Mouse (Mus musculus) spleen, adult 12 weeks (tissue): ENCODE measurements around the gene Cfap20.

ENCODE experiments used
- DNase-seq: peaks from one replicate; pipeline ENCODE4 v3.0.0; 2022; ENCODE audit warnings: low spot score

The Cfap20 gene

DNA sequence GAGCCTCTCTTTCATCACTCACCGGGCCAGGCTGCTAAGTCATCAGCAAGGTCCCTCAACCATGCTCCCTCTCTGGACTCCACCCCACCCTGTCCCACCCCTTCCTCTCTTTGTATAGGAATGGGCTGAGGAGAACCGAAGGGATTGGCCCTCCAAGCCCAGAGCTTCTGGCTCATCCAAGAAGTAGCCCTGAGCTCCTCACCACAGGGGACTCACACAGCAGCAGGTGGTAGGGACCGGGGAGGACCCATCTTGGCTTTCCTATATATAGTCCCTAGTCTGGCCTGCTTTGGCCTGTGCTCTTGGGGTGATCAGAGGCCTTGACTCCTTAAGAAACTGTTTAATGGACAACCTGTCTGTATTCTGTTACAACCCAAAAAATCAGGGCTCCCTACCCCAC is 60.2 kb downstream of the Cfap20 start:
- no peak for DNase-seq

DNA sequence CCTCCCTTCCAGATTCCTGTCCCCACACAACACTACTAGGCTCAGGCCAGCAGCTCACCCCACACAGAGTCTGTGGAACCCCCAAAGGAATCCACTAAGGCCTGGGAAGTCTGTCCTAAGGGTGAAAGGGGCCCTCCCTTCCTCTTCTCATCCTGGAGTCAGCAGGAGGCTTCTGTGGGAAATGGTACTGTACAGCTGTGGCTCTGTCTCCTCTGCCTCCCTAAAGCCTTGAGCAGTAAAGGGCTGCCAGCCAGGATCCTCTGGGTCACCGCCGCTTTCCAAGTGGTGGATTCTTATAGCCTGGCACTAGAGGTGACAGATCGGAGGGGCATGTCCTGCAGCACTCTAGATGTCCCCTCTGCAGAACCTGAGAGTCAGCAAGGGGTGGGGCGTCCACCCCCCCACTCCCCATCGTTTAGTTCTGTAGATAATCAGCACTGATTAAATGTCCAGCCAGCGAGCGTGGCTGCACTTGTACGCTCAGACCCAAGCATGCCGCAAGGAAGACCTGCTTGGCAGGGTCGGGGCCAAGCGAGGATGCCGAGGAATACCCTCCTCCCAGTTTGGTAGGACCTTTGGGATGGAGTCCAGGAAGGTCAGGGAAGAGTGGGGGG is 61.2 kb downstream of the Cfap20 start:
- DNase-seq = no peak
